Mouse (Mus musculus): ENCODE measurements around the gene Tpp2. TPM values are rescaled to one million over a fixed set of nuclear protein-coding genes. Genes with fewer than 3 reads are reported as not detected.

The Tpp2 gene
- polyA plus RNA-seq, 1 experiment from 2014 or later, result 59.2 TPM

GRCm38 (mm10) chr1:43971089-43971488 is 37.6 kb downstream of the Tpp2 start:
- H3K27me3 ChIP-seq (ENCODE audit: control insufficient read depth, insufficient read depth, low read length), result no peaks in the 10 kb centered on the region
- H3K9me3 ChIP-seq (ENCODE audit: control insufficient read depth, low read length), result no peaks in the 10 kb centered on the region
- no peak overlapping the region for H3K9ac ChIP-seq (replicated peaks; ENCODE audit: low read depth, low read length)
- no peak for ATAC-seq (ENCODE audit: low read depth)
- H3K36me3 ChIP-seq (ENCODE audit: control insufficient read depth, insufficient read depth, low read length), result peaks cover 24% of the 10 kb centered on the region; the same call in 1 of the 2 replicates
- H3K4me3 ChIP-seq (ENCODE audit: low read depth, low read length), result no peak overlapping the region
- no peak overlapping the region for H3K27ac ChIP-seq (ENCODE audit: low read depth, low read length)
- no peak overlapping the region for H3K4me2 ChIP-seq (ENCODE audit: low read depth, low read length)
- 76% methylated on average over 3 of the region's 3 CpGs for WGBS
- no peaks in the 10 kb centered on the region for H3K4me1 ChIP-seq (ENCODE audit: control insufficient read depth, insufficient read depth, low read length)

DNA sequence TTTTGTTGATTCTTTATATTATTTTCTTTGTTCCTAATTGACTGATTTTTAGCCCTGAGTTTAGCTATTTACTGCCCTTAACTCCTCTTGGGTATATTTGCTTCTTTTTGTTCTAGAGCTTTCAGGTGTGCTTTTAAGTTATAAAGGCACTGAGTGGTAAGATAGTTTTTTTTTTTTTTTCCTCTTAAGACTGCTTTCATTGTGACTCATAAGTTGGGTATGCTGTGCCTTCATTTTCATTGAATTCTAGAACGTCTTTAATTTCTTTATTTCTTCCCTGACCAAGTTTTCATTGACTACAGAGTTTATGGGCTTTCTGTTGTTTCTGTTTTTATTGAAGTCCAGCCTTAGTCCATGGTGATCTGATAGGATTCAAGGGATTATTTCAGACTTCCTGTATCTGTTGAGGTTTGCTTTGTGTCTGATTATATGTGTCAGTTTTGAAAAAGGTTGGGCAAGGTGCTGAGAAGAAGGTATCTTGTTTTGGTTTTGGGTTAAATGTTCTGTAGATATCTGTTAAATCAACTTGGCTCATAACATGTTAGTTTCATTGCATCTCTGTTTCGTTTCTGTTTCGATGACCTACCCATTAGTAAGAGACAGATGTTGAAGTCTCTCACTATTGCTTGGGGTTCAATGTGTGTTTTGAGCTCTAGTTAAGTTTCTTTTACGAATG is 63.6 kb downstream of the Tpp2 start:
- peaks cover 15% of the 10 kb centered on the region for H3K36me3 ChIP-seq (ENCODE audit: control insufficient read depth, insufficient read depth, low read length)
- H3K4me2 ChIP-seq (ENCODE audit: low read depth, low read length), result no peak overlapping the region
- no peak overlapping the region for H3K9ac ChIP-seq (replicated peaks; ENCODE audit: low read depth, low read length)
- no peak overlapping the region for H3K4me3 ChIP-seq (ENCODE audit: low read depth, low read length)
- no peak for ATAC-seq (ENCODE audit: low read depth)
- no peaks in the 10 kb centered on the region for H3K4me1 ChIP-seq (ENCODE audit: control insufficient read depth, insufficient read depth, low read length)
- H3K9me3 ChIP-seq (ENCODE audit: control insufficient read depth, low read length), result no peaks in the 10 kb centered on the region
- no peaks in the 10 kb centered on the region for H3K27me3 ChIP-seq (ENCODE audit: control insufficient read depth, insufficient read depth, low read length)
- WGBS, result 96% methylated on average over 4 of the region's 4 CpGs
- no peak overlapping the region for H3K27ac ChIP-seq (ENCODE audit: low read depth, low read length)

DNA sequence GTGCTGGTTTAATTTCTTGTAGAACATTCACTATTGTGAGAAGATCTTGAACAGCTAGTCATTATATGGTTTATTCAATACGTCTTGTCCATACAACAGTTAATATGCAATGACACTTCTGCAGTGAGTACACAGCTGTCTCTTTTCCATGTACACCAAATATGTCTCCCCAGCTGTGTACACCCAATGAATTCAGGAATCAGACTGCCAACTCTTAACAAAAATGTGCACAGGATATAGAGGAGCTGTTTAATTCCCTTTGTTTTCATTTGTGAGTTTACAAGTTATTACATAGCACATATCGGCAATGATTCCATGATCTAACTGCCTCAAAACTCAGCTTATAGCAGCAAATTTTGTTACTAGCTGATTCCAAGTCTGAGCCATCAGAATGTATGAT is 71.1 kb downstream of the Tpp2 start:
- no peak overlapping the region for H3K27ac ChIP-seq (ENCODE audit: low read depth, low read length)
- no peak for ATAC-seq (ENCODE audit: low read depth)
- no peaks in the 10 kb centered on the region for H3K9me3 ChIP-seq (ENCODE audit: control insufficient read depth, low read length)
- no peak overlapping the region for H3K9ac ChIP-seq (replicated peaks; ENCODE audit: low read depth, low read length)
- peaks cover 11% of the 10 kb centered on the region for H3K36me3 ChIP-seq (ENCODE audit: control insufficient read depth, insufficient read depth, low read length)
- WGBS, result 97% methylated on average over 2 of the region's 2 CpGs
- H3K4me2 ChIP-seq (ENCODE audit: low read depth, low read length), result no peak overlapping the region
- H3K4me3 ChIP-seq (ENCODE audit: low read depth, low read length), result no peak overlapping the region
- H3K4me1 ChIP-seq (ENCODE audit: control insufficient read depth, insufficient read depth, low read length), result no peaks in the 10 kb centered on the region
- H3K27me3 ChIP-seq (ENCODE audit: control insufficient read depth, insufficient read depth, low read length), result no peaks in the 10 kb centered on the region

- Histone ChIP-seq H3K9ac (replicated peaks; ENCODE audit: low read depth, low read length) (no peak overlapping the region), H3K27me3 (ENCODE audit: control insufficient read depth, insufficient read depth, low read length) (no peaks in the 10 kb centered on the region), H3K4me3 (ENCODE audit: low read depth, low read length) (no peak overlapping the region), H3K9me3 (ENCODE audit: control insufficient read depth, low read length) (no peaks in the 10 kb centered on the region), H3K4me1 (ENCODE audit: control insufficient read depth, insufficient read depth, low read length) (no peaks in the 10 kb centered on the region), H3K4me2 (ENCODE audit: low read depth, low read length) (no peak overlapping the region), H3K36me3 (ENCODE audit: control insufficient read depth, insufficient read depth, low read length) (no peaks in the 10 kb centered on the region), H3K27ac (ENCODE audit: low read depth, low read length) (no peak overlapping the region)
- 98% methylated on average over 2 of the region's 2 CpGs for WGBS
- ATAC-seq (ENCODE audit: low read depth), result no peak
These were observed 82.1 kb downstream of the Tpp2 start for GRCm38 (mm10) chr1:44015556-44015955.

- H3K9me3 ChIP-seq (ENCODE audit: control insufficient read depth, low read length), result no peaks in the 10 kb centered on the region
- no peak within 1 kb of the TSS for H3K27ac ChIP-seq (ENCODE audit: low read depth, low read length)
- ATAC-seq (ENCODE audit: low read depth), result no peak
- no peaks in the 10 kb centered on the region for H3K4me1 ChIP-seq (ENCODE audit: control insufficient read depth, insufficient read depth, low read length)
- H3K36me3 ChIP-seq (ENCODE audit: control insufficient read depth, insufficient read depth, low read length), result no peaks in the 10 kb centered on the region
- H3K27me3 ChIP-seq (ENCODE audit: control insufficient read depth, insufficient read depth, low read length), result no peaks in the 10 kb centered on the region
- H3K4me2 ChIP-seq (ENCODE audit: low read depth, low read length), result no peak within 1 kb of the TSS
- no peak within 1 kb of the TSS for H3K9ac ChIP-seq (replicated peaks; ENCODE audit: low read depth, low read length)
- no peak within 1 kb of the TSS for H3K4me3 ChIP-seq (ENCODE audit: low read depth, low read length)
These were observed 86.5 kb downstream of the Tpp2 start, which contains the start of gene Mettl21c for GRCm38 (mm10) chr1:44019934-44020333. Gene Mettl21c (minus strand): TSS chr1:44020034.

GRCm38 (mm10) chr1:44022656-44023055 is 89.2 kb downstream of the Tpp2 start:
- Histone ChIP-seq H3K36me3 (ENCODE audit: control insufficient read depth, insufficient read depth, low read length) (no peaks in the 10 kb centered on the region), H3K4me1 (ENCODE audit: control insufficient read depth, insufficient read depth, low read length) (no peaks in the 10 kb centered on the region), H3K9me3 (ENCODE audit: control insufficient read depth, low read length) (no peaks in the 10 kb centered on the region), H3K9ac (replicated peaks; ENCODE audit: low read depth, low read length) (no peak overlapping the region), H3K4me3 (ENCODE audit: low read depth, low read length) (no peak overlapping the region), H3K27ac (ENCODE audit: low read depth, low read length) (no peak overlapping the region), H3K4me2 (ENCODE audit: low read depth, low read length) (no peak overlapping the region), H3K27me3 (ENCODE audit: control insufficient read depth, insufficient read depth, low read length) (no peaks in the 10 kb centered on the region)
- 97% methylated on average over 1 of the region's 1 CpGs for WGBS
- ATAC-seq (ENCODE audit: low read depth), result no peak

GRCm38 (mm10) chr1:44027651-44028050 is 94.2 kb downstream of the Tpp2 start:
- no peaks in the 10 kb centered on the region for H3K27me3 ChIP-seq (ENCODE audit: control insufficient read depth, insufficient read depth, low read length)
- H3K4me2 ChIP-seq (ENCODE audit: low read depth, low read length), result no peak overlapping the region
- H3K4me3 ChIP-seq (ENCODE audit: low read depth, low read length), result no peak overlapping the region
- H3K36me3 ChIP-seq (ENCODE audit: control insufficient read depth, insufficient read depth, low read length), result no peaks in the 10 kb centered on the region
- no peak overlapping the region for H3K9ac ChIP-seq (replicated peaks; ENCODE audit: low read depth, low read length)
- H3K9me3 ChIP-seq (ENCODE audit: control insufficient read depth, low read length), result no peaks in the 10 kb centered on the region
- H3K4me1 ChIP-seq (ENCODE audit: control insufficient read depth, insufficient read depth, low read length), result no peaks in the 10 kb centered on the region
- WGBS, result 74% methylated on average over 1 of the region's 1 CpGs
- ATAC-seq (ENCODE audit: low read depth), result no peak
- H3K27ac ChIP-seq (ENCODE audit: low read depth, low read length), result no peak overlapping the region

DNA sequence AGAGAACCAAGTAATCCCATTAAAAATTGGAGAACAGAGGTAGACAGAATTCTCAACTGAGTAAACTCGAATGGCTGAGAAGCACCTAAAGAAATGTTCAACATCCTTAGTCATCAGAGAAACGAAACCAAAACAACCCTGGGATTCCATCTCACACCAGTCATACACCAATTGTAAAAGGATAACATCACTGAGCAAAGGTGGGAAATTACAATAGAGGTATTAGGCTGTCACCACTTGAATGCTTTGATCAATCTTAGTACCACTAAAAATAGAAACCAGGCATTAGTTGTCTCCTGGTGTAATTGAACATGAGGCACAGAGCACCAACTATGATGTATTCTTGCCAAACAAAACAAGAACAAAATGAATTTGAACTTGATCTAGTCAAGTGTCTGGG is 98.8 kb downstream of the Tpp2 start:
- Histone ChIP-seq H3K27ac (ENCODE audit: low read depth, low read length) (no peak overlapping the region), H3K4me3 (ENCODE audit: low read depth, low read length) (no peak overlapping the region), H3K4me2 (ENCODE audit: low read depth, low read length) (no peak overlapping the region), H3K4me1 (ENCODE audit: control insufficient read depth, insufficient read depth, low read length) (no peaks in the 10 kb centered on the region), H3K9me3 (ENCODE audit: control insufficient read depth, low read length) (no peaks in the 10 kb centered on the region), H3K9ac (replicated peaks; ENCODE audit: low read depth, low read length) (no peak overlapping the region), H3K36me3 (ENCODE audit: control insufficient read depth, insufficient read depth, low read length) (no peaks in the 10 kb centered on the region), H3K27me3 (ENCODE audit: control insufficient read depth, insufficient read depth, low read length) (no peaks in the 10 kb centered on the region)
- ATAC-seq (ENCODE audit: low read depth), result no peak
- 74% methylated on average over 2 of the region's 2 CpGs for WGBS

- Histone ChIP-seq H3K27ac (ENCODE audit: low read depth, low read length) (no peak overlapping the region), H3K27me3 (ENCODE audit: control insufficient read depth, insufficient read depth, low read length) (no peaks in the 10 kb centered on the region), H3K4me2 (ENCODE audit: low read depth, low read length) (no peak overlapping the region), H3K9me3 (ENCODE audit: control insufficient read depth, low read length) (no peaks in the 10 kb centered on the region), H3K36me3 (ENCODE audit: control insufficient read depth, insufficient read depth, low read length) (no peaks in the 10 kb centered on the region), H3K4me1 (ENCODE audit: control insufficient read depth, insufficient read depth, low read length) (no peaks in the 10 kb centered on the region), H3K9ac (replicated peaks; ENCODE audit: low read depth, low read length) (no peak overlapping the region), H3K4me3 (ENCODE audit: low read depth, low read length) (no peak overlapping the region)
- WGBS, result 92% methylated on average over 5 of the region's 5 CpGs
- ATAC-seq (ENCODE audit: low read depth), result no peak
These were observed 99.5 kb downstream of the Tpp2 start for GRCm38 (mm10) chr1:44032948-44033347.
